Mouse (Mus musculus) kidney, embryonic 16.5 days (tissue): ENCODE data around the gene Olfr1442. TPM values are rescaled to one million over a fixed set of nuclear protein-coding genes. Genes with fewer than 3 reads are reported as not detected.
"Not testable (repeated sequence)": the region's sequence is repeated elsewhere in the genome, so short reads cannot be mapped to it uniquely, and the experiment has no call there.

Source experiments
- ATAC-seq: fragments of 200-750 bp; cut with Nextera tagmentation; 2 replicates; pipeline ENCODE4 v1.8.0; 2017; ENCODE audit warnings: moderate TSS enrichment; ENCODE audit not compliant: low FRiP score, low TSS enrichment
- H3K27ac ChIP-seq: fragments of 300-500 bp; sonication (generic); 2 replicates; pipeline ENCODE4 v1.5.1; 2014; ENCODE audit warnings: low read length
- H3K27me3 ChIP-seq: fragments of 300-500 bp; sonication (generic); 2 replicates; pipeline ENCODE4 v1.6.1; 2014; ENCODE audit warnings: low read length, control low read depth, mixed read lengths; ENCODE audit not compliant: insufficient read depth
- H3K36me3 ChIP-seq: fragments of 300-500 bp; sonication (generic); 2 replicates; pipeline ENCODE4 v1.6.1; 2014; ENCODE audit warnings: low read length, control low read depth, mixed read lengths; ENCODE audit not compliant: insufficient read depth
- H3K4me1 ChIP-seq: fragments of 300-500 bp; sonication (generic); 2 replicates; pipeline ENCODE4 v1.6.1; 2014; ENCODE audit warnings: low read length, control low read depth, mixed read lengths; ENCODE audit not compliant: insufficient read depth
- H3K4me2 ChIP-seq: fragments of 300-500 bp; sonication (generic); replicated peaks from 2 replicates; pipeline ENCODE4 v1.6.1; 2014; ENCODE audit warnings: low read depth, low read length
- H3K4me3 ChIP-seq: fragments of 300-500 bp; sonication (generic); 2 replicates; pipeline ENCODE4 v1.5.1; 2014; ENCODE audit warnings: mild to moderate bottlenecking, low read length
- H3K9ac ChIP-seq: fragments of 300-500 bp; sonication (generic); replicated peaks from 2 replicates; pipeline ENCODE4 v1.6.1; 2014; ENCODE audit warnings: low read length
- H3K9me3 ChIP-seq: fragments of 300-500 bp; sonication (generic); 2 replicates; pipeline ENCODE4 v1.6.1; 2016; ENCODE audit warnings: low read length, control low read depth
- WGBS: fragments of 180-500 bp; shearing (Covaris S2); extraction: QIAGEN DNeasy Blood & Tissue Kit; methylation state at CpG from one replicate; pipeline ENCODE4 v1.1.7; 2014; 5-methylcytosine and 5-hydroxymethylcytosine counted together
- polyA plus RNA-seq: library from polyadenylated mRNA; unstranded; fragments of >200 nt; fragmentation: Nextera tagmentation; extraction: Ambion mirVana; gene quantifications from 2 replicates; pipeline ENCODE4 v1.2.1, GENCODE M21; 2015

The Olfr1442 gene
- polyA plus RNA-seq, 1 experiment from 2014 or later: 0.20 TPM

DNA sequence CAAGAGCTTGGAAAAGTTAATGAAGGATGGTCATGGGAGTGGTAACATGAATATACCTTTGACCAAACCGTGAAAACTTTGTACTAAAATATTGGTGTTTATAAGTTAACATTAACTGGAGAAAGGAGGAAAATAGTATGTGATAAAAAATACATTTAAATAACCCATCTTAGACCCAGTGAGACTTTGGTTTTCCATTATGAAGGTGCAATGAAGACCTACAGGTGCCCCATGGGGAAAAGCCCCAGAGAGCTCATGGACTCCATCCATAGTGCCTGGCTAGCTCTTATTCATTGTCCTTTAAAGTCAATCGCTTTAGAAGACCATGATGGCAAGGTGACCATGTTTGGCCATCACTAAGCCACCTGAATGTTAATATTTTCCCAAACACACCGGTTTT is 7.6 kb downstream of the Olfr1442 start, which contains the start of gene Olfr1443:
Gene Olfr1443 (plus strand): TSS at position 301 of the 400 bp plus-strand sequence.
- ATAC-seq: no peak
- no peak within 1 kb of the TSS for H3K27ac ChIP-seq
- no peaks in the 10 kb centered on the region for H3K4me1 ChIP-seq
- WGBS: 62% methylated on average over 3 of the region's 3 CpGs
- H3K36me3 ChIP-seq: no peaks in the 10 kb centered on the region
- no peak within 1 kb of the TSS for H3K9ac ChIP-seq
- no peak within 1 kb of the TSS for H3K4me2 ChIP-seq
- H3K4me3 ChIP-seq: no peak within 1 kb of the TSS
- H3K27me3 ChIP-seq: no peaks in the 10 kb centered on the region
- H3K9me3 ChIP-seq: no peaks in the 10 kb centered on the region

- H3K4me3 ChIP-seq: no peak overlapping the region
- H3K27me3 ChIP-seq: no peaks in the 10 kb centered on the region
- H3K36me3 ChIP-seq: no peaks in the 10 kb centered on the region
- H3K9me3 ChIP-seq: no peaks in the 10 kb centered on the region
- H3K4me1 ChIP-seq: 0 out of 2 replicates have a peak, but pooled peaks cover 3% of the 10 kb centered on the region
- H3K27ac ChIP-seq: no peak overlapping the region
- no peak overlapping the region for H3K9ac ChIP-seq
- ATAC-seq: peak; percentile 75; the same call in 1 of the 2 replicates
- H3K4me2 ChIP-seq: no peak overlapping the region
Observed at GRCm38 (mm10) chr19:12684638-12685037, 14.4 kb downstream of the Olfr1442 start.

DNA sequence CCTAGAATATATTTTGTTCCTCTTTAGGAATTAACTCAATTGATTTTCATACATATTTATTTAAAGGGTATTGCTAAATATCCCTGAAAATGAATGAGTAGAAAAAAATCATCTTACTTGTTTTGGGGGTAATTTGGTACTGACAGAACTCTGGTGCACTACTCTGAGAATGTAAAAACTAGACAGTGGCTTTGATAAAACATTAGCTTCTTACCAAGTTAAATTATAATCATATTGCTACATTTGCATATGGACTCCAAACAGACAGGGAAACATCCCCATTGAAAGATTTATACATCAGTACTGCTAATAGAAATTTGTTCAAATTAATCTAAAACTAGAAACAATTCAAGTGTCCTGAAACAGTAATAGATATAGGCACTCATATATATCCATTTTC is 15.0 kb downstream of the Olfr1442 start:
- Histone ChIP-seq H3K4me2 (no peak overlapping the region), H3K36me3 (no peaks in the 10 kb centered on the region), H3K27ac (no peak overlapping the region), H3K27me3 (no peaks in the 10 kb centered on the region), H3K9me3 (no peaks in the 10 kb centered on the region), H3K4me3 (no peak overlapping the region), H3K9ac (no peak overlapping the region), H3K4me1 (0 out of 2 replicates have a peak, but pooled peaks cover 3% of the 10 kb centered on the region)
- ATAC-seq: no peak

DNA sequence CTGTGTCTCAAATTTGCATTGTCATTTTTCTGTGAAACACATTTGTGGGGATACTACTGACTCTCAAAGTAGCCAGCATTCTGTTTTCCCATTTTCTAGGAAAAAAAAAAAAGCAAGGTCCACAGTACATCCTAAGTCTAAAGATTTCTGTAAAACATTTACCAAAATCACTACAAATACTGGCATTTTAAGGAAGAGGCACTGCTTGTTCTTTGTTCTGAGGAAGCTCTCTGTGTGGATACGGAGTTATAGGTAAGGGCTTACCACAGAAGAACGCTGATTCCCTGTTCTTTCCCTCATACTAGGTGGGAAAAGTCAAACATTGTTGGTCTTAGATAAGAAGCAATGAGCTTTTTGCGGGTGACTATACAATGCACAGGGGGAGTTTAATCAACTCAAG is 25.4 kb downstream of the Olfr1442 start, which contains the start of gene Keg1:
Gene Keg1 (plus strand): TSS at position 197 of the 400 bp plus-strand sequence.
- Histone ChIP-seq H3K36me3 (no peaks in the 10 kb centered on the region), H3K9me3 (no peaks in the 10 kb centered on the region), H3K27ac (no peak within 1 kb of the TSS), H3K27me3 (no peaks in the 10 kb centered on the region), H3K9ac (no peak within 1 kb of the TSS), H3K4me3 (peak within 1 kb of the TSS; percentile 29), H3K4me1 (no peaks in the 10 kb centered on the region), H3K4me2 (no peak within 1 kb of the TSS)
- peak; percentile 65; the same call in 1 of the 2 replicates for ATAC-seq
- 70% methylated on average over 3 of the region's 3 CpGs for WGBS

DNA sequence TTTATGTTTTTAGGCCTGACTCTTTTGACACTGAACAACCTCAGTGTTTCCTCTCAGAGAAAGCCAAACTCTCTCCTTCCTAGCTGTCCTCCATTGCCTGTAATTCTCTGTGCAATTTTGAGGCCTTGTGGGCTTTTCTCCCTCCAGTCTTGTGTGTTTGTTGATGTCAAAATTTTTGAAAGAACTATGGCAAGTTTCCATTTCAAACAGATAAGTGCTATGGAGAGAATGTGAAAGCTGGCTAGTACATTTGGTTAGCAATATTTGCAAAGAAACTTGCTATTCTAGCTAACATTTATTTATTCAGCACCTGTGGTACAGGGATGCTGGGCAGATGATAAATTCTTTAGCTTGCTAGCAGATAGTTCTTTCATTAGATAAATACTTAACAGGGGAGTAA is 26.0 kb downstream of the Olfr1442 start:
- Histone ChIP-seq H3K27ac (no peak overlapping the region), H3K27me3 (no peaks in the 10 kb centered on the region), H3K4me3 (peak overlapping the region; percentile 29), H3K9ac (no peak overlapping the region), H3K4me2 (no peak overlapping the region), H3K4me1 (no peaks in the 10 kb centered on the region), H3K9me3 (no peaks in the 10 kb centered on the region), H3K36me3 (no peaks in the 10 kb centered on the region)
- ATAC-seq: no peak

- H3K9ac ChIP-seq: no peak overlapping the region
Observed at GRCm38 (mm10) chr19:12708458-12708857, 38.2 kb downstream of the Olfr1442 start.

GRCm38 (mm10) chr19:12708986-12709385 is 38.7 kb downstream of the Olfr1442 start:
- H3K27me3 ChIP-seq: no peaks in the 10 kb centered on the region
- no peak for ATAC-seq
- H3K4me3 ChIP-seq: no peak overlapping the region
- no peaks in the 10 kb centered on the region for H3K36me3 ChIP-seq
- H3K9me3 ChIP-seq: no peaks in the 10 kb centered on the region
- no peak overlapping the region for H3K9ac ChIP-seq
- no peak overlapping the region for H3K27ac ChIP-seq
- H3K4me2 ChIP-seq: no peak overlapping the region
- peaks cover 6% of the 10 kb centered on the region; the same call in 1 of the 2 replicates for H3K4me1 ChIP-seq

More at GRCm38 (mm10) chr19:12708458-12708857, 38.2 kb downstream of the Olfr1442 start:
- Histone ChIP-seq H3K36me3 (no peaks in the 10 kb centered on the region), H3K4me3 (no peak overlapping the region), H3K27ac (no peak overlapping the region; the same call in 1 of the 2 replicates), H3K27me3 (no peaks in the 10 kb centered on the region), H3K4me1 (peaks cover 6% of the 10 kb centered on the region; the same call in 1 of the 2 replicates), H3K4me2 (no peak overlapping the region), H3K9me3 (no peaks in the 10 kb centered on the region)
- 27% methylated on average over 2 of the region's 2 CpGs for WGBS
- peak; percentile 91 for ATAC-seq

DNA sequence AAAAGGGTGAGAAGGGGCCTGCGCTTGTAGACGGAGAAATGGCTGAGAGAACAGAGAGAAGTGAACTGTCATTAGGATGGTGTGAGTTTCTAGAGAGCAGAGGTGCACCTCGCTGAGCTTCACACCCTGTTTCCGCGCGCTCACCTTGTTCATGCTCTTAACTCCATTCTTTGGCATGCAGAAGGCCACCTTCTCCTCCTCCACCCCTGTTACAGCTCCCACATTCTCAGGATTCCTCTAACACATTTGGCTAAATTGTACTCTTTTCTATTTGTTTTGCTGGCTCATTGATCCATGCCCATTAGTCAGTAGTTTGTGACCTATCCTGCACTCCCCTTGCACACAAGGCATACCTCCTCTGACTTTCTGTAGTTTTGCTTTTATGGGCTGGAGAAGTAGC is 49.0 kb downstream of the Olfr1442 start:
- Histone ChIP-seq H3K27ac (no peak overlapping the region), H3K4me3 (no peak overlapping the region), H3K4me1 (no peaks in the 10 kb centered on the region), H3K4me2 (no peak overlapping the region), H3K27me3 (no peaks in the 10 kb centered on the region), H3K36me3 (no peaks in the 10 kb centered on the region), H3K9ac (no peak overlapping the region), H3K9me3 (no peaks in the 10 kb centered on the region)
- ATAC-seq: peak; percentile 74; the same call in 1 of the 2 replicates
- WGBS: 58% methylated on average over 6 of the region's 6 CpGs

DNA sequence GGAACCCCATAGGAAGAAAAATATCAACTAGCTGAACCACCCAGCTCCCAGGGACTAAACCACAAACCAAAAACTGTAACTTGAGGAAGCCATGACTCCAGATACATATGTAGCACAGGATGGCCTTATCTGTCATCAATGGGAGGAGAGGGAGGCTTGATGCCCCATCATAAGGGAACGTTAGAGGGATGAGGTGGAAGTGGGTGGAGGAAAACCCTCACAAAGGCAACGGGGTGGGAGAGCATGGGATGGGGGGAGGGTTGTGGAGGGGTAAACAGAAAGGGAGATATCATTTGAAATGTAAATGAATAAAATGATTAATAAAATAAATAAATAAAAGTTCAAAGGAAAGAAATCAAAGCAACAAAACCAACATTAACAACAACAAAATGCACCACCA is 50.2 kb downstream of the Olfr1442 start:
- no peaks in the 10 kb centered on the region for H3K9me3 ChIP-seq
- no peaks in the 10 kb centered on the region for H3K36me3 ChIP-seq
- no peak overlapping the region for H3K9ac ChIP-seq
- no peaks in the 10 kb centered on the region for H3K27me3 ChIP-seq
- no peaks in the 10 kb centered on the region for H3K4me1 ChIP-seq
- 51% methylated on average over 2 of the region's 2 CpGs for WGBS
- no peak for ATAC-seq
- H3K27ac ChIP-seq: no peak overlapping the region
- H3K4me3 ChIP-seq: no peak overlapping the region
- H3K4me2 ChIP-seq: no peak overlapping the region

- 90% methylated on average over 5 of the region's 5 CpGs for WGBS
- not testable (repeated sequence) for H3K27ac ChIP-seq, H3K9ac ChIP-seq, H3K27me3 ChIP-seq, H3K4me1 ChIP-seq, H3K4me2 ChIP-seq, ATAC-seq, H3K9me3 ChIP-seq, H3K36me3 ChIP-seq, H3K4me3 ChIP-seq
Observed at GRCm38 (mm10) chr19:12720919-12721318, 50.7 kb downstream of the Olfr1442 start.
